Mouse (Mus musculus): ENCODE data around the gene Scyl2.

Scyl2 gene

DNA sequence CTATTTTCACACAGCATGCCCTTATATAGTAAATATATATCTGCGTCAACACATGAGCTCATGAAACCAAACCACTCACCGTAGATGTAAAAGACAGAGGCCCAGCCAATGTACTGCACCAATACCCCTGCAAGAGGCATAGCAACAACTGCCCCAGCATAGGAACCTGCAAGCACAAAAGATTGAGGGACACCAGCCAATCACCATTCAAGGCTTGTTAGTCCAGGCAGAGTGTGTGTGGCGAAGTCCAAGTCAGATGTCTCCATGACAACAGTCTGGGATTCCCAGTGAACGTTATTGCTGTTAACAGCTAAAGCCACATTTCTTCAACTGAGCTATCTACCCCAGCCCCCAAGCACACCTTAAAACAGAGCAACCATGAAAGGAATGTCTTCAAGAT, 93.3 kb downstream of the Scyl2 start:
- DNase-seq, result no peak

- DNase-seq, result no peak
These were observed 96.2 kb downstream of the Scyl2 start for GRCm38 (mm10) chr10:89589877-89590276.

Measured in cerebellum, postnatal 14 days (tissue).